Mouse (Mus musculus) heart, postnatal 0 days (tissue): ENCODE measurements around the gene Slc22a23.

Experiments
- CTCF ChIP-seq: IDR thresholded peaks from 2 replicates; pipeline ENCODE4 v1.5.1; 2016; ENCODE audit warnings: antibody characterized with exemption, control low read depth, low read depth
- EP300 ChIP-seq: IDR thresholded peaks from 2 replicates; pipeline ENCODE4 v1.6.1; 2016; ENCODE audit warnings: antibody characterized with exemption, low read depth

- TF ChIP-seq CTCF, result no peak
- TF ChIP-seq EP300, result no peak
Observed at GRCm38 (mm10) chr13:34392376-34392775, 47.4 kb upstream of the Slc22a23 start.
